Mouse (Mus musculus): ENCODE measurements around the gene Scn1b. TPM values are rescaled to one million over a fixed set of nuclear protein-coding genes. Genes with fewer than 3 reads are reported as not detected.

Scn1b gene
- total RNA-seq, 2 experiments from 2014 or later = 13.2 to 13.9 TPM

- no peak for DNase-seq
- intact Hi-C loops (cut with DNase I) = no loop called here
These were observed 57.3 kb downstream of the Scn1b start for GRCm38 (mm10) chr7:31069491-31069890.

- intact Hi-C loops (cut with DNase I) = no loop called here
- DNase-seq = peak; percentile 47 to 63
These were observed 59.0 kb downstream of the Scn1b start for GRCm38 (mm10) chr7:31067836-31068235.

Other genes starting within 250 kb of the Scn1b start
- gene Cd22, start 246.7 kb downstream of the Scn1b start, total RNA-seq (2021) = 1 to 10 TPM; 1.1 to 1.4 TPM
- under 1 TPM in 1 of 2 experiments, not detected in 1; 0.48 TPM for gene Mag, start 212.1 kb downstream of the Scn1b start, total RNA-seq (2021)
- 1 to 10 TPM; 1.5 to 4.1 TPM for gene Hamp2, start 202.3 kb downstream of the Scn1b start, total RNA-seq (2021)
- gene Hamp, start 183.0 kb downstream of the Scn1b start, total RNA-seq (2021) = 1 to 10 TPM; 5.2 to 6.6 TPM
- gene Usf2, start 170.2 kb downstream of the Scn1b start, total RNA-seq (2021) = 100 to 1,000 TPM in 1 of 2 experiments, 10 to 100 TPM in 1; 98.7 to 109 TPM
- gene Lsr, start 153.5 kb downstream of the Scn1b start, total RNA-seq (2021) = 1 to 10 TPM; 4.1 to 4.7 TPM
- gene Fam187b, start 153.2 kb downstream of the Scn1b start, total RNA-seq (2021) = under 1 TPM; 0.25 to 0.36 TPM
- gene Fxyd5, start 84.5 kb downstream of the Scn1b start, total RNA-seq (2021) = 10 to 100 TPM; 30.4 to 33.5 TPM
- gene Fxyd7, start 75.5 kb downstream of the Scn1b start, total RNA-seq (2021) = 1 to 10 TPM; 1.3 to 1.6 TPM
- gene Fxyd1, start 69.8 kb downstream of the Scn1b start, total RNA-seq (2021) = 100 to 1,000 TPM; 695 to 726 TPM
- 1 to 10 TPM; 3.0 to 4.3 TPM for gene Lgi4, start 67.7 kb downstream of the Scn1b start, total RNA-seq (2021)
- gene Fxyd3, start 50.3 kb downstream of the Scn1b start, total RNA-seq (2021) = 1 to 10 TPM; 2.8 to 5.1 TPM
- gene Hpn, start 11.7 kb downstream of the Scn1b start, total RNA-seq (2021) = 1 to 10 TPM; 2.5 to 3.0 TPM
- gene Gramd1a, start 28.9 kb upstream of the Scn1b start, total RNA-seq (2021) = 10 to 100 TPM; 25.6 to 31.4 TPM
- gene Scgb2b2, start 163.5 kb upstream of the Scn1b start, total RNA-seq (2021) = not detected
- gene Scgb1b2, start 164.8 kb upstream of the Scn1b start, total RNA-seq (2021) = not detected
- not detected for gene Scgb2b3, start 235.1 kb upstream of the Scn1b start, total RNA-seq (2021)
- gene Scgb1b3, start 248.6 kb upstream of the Scn1b start, total RNA-seq (2021) = not detected